Mouse (Mus musculus): ENCODE measurements around the gene Ihh. TPM values are rescaled to one million over a fixed set of nuclear protein-coding genes. Genes with fewer than 3 reads are reported as not detected.

Ihh gene
- polyA plus RNA-seq, 1 experiment from 2014 or later: 0.84 TPM

DNA sequence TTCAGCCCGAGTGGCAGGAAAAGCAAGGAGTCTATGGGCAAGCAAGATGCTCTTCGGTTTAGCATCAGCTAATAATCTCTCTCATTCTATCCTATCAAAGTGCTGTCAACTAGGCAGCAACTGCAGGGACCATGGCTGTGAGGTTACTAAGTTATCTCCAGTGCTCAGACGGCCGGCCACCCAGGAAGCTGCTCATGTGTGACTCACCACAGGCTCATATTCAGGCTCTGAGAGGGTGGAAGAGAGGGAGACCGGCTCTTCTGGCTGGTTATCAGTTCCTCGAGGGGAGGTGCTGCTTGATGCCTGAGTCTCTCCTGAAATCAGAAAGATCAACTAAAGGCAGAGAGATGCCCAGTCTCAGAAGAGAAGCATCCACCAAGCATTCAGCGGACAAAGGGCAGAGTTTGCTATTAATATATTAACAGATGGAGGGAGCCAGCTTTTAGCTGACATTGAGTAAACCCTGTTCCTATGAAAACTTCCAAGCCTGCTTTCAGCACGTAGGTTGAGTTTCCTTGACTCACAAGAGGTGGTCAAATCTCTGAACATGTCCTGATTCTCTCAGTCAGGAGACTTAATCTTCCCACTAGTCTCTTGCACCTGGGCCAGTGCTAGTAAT, 16.6 kb upstream of the Ihh start:
- 42% methylated on average over 8 of the region's 8 CpGs for WGBS
- Histone ChIP-seq H3K4me2 (replicated peaks; ENCODE audit: low read depth, low read length) (no peak overlapping the region), H3K9me3 (ENCODE audit: control insufficient read depth, low read length) (no peaks in the 10 kb centered on the region), H3K4me1 (ENCODE audit: control insufficient read depth, insufficient read depth, low read length) (peaks cover 14% of the 10 kb centered on the region), H3K9ac (ENCODE audit: low read depth, low read length) (no peak overlapping the region), H3K27ac (ENCODE audit: low read depth, low read length) (peak overlapping the region; percentile 6; the same call in 1 of the 2 replicates), H3K4me3 (ENCODE audit: low read length) (no peak overlapping the region), H3K36me3 (ENCODE audit: control insufficient read depth, insufficient read depth, low read length) (no peaks in the 10 kb centered on the region), H3K27me3 (ENCODE audit: control insufficient read depth, insufficient read depth, low read length) (no peaks in the 10 kb centered on the region)
- ATAC-seq (ENCODE audit: low FRiP score, low TSS enrichment): no peak

DNA sequence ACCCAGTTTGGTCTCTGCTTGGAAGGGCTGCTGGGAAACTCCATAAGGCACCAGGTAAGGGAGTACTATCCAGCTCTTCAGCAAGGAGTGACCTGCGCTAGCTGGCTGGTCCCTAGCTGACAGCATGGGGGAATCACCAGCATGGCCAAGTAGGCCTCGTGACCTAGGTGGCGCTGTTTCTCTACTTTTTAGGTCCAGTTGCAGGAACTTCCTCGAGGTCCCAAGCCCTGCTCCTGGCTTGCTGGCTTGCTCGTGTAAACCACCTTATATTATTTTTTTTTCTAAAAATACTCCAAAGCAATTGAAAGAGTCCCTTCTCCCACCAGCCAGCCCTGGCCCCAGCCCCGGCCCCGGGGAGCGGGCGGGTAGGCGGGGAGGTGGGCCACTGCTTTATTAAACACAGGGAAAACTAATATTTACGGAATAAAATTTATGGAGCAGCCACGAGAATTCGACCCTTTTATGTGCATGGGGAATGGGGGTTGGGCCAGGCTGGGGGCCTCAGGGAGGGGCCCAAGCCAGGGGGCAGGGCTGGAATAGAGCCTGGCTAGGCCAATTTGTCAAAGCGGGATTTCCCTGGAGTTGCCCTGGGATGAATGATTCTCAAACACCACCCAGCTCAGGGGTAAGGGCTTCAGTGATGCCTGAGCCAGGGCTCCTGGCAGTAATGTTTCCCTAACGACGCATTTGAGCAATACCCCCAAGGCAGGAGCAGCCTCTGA, 13.2 kb upstream of the Ihh start:
- WGBS: 6% methylated on average over 16 of the region's 16 CpGs
- Histone ChIP-seq H3K9ac (ENCODE audit: low read depth, low read length) (peak overlapping the region; percentile 42), H3K27ac (ENCODE audit: low read depth, low read length) (no peak overlapping the region)

DNA sequence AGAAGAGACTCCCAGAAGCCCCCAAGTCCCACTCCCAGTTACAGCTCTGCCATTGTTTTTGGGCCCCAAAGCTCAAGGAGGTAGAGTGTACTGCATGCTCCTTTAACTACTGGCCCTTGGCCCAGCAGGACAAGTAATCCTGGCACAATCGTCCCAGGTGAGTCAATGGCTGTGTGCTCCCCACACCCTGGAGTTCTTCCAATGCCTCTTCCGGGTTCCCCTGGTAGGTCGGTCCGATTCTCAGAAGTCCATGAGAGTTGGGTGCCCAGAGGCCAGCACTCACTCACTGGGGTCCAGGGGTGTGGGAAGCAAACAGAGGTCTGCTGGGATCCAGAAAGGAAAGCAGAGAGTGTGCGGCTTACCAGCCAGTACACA, 11.4 kb upstream of the Ihh start:
- WGBS: 89% methylated on average over 5 of the region's 5 CpGs
- no peak for ATAC-seq (ENCODE audit: low FRiP score, low TSS enrichment)
- no peak overlapping the region for H3K27ac ChIP-seq (ENCODE audit: low read depth, low read length)

More for the DNA sequence above, 13.2 kb upstream of the Ihh start:
- peak overlapping the region; percentile 60 for H3K4me2 ChIP-seq (replicated peaks; ENCODE audit: low read depth, low read length)
- no peaks in the 10 kb centered on the region for H3K9me3 ChIP-seq (ENCODE audit: control insufficient read depth, low read length)
- peaks cover 14% of the 10 kb centered on the region for H3K4me1 ChIP-seq (ENCODE audit: control insufficient read depth, insufficient read depth, low read length)
- H3K4me3 ChIP-seq (ENCODE audit: low read length): peak overlapping the region; percentile 24
- H3K27me3 ChIP-seq (ENCODE audit: control insufficient read depth, insufficient read depth, low read length): no peaks in the 10 kb centered on the region
- peak; percentile 86 for ATAC-seq (ENCODE audit: low FRiP score, low TSS enrichment)
- no peaks in the 10 kb centered on the region for H3K36me3 ChIP-seq (ENCODE audit: control insufficient read depth, insufficient read depth, low read length)

GRCm38 (mm10) chr1:74962126-74962852, 10.8 kb upstream of the Ihh start:
- Histone ChIP-seq H3K4me3 (ENCODE audit: low read length) (no peak overlapping the region), H3K27me3 (ENCODE audit: control insufficient read depth, insufficient read depth, low read length) (no peaks in the 10 kb centered on the region), H3K4me2 (replicated peaks; ENCODE audit: low read depth, low read length) (no peak overlapping the region), H3K27ac (ENCODE audit: low read depth, low read length) (no peak overlapping the region), H3K36me3 (ENCODE audit: control insufficient read depth, insufficient read depth, low read length) (no peaks in the 10 kb centered on the region), H3K9me3 (ENCODE audit: control insufficient read depth, low read length) (no peaks in the 10 kb centered on the region), H3K9ac (ENCODE audit: low read depth, low read length) (no peak overlapping the region), H3K4me1 (ENCODE audit: control insufficient read depth, insufficient read depth, low read length) (peaks cover 9% of the 10 kb centered on the region)
- 67% methylated on average over 5 of the region's 5 CpGs for WGBS
- ATAC-seq (ENCODE audit: low FRiP score, low TSS enrichment): no peak

More for the DNA sequence above, 11.4 kb upstream of the Ihh start:
- H3K36me3 ChIP-seq (ENCODE audit: control insufficient read depth, insufficient read depth, low read length): no peaks in the 10 kb centered on the region
- no peak overlapping the region for H3K4me3 ChIP-seq (ENCODE audit: low read length)
- no peaks in the 10 kb centered on the region for H3K9me3 ChIP-seq (ENCODE audit: control insufficient read depth, low read length)
- no peaks in the 10 kb centered on the region for H3K27me3 ChIP-seq (ENCODE audit: control insufficient read depth, insufficient read depth, low read length)
- peaks cover 14% of the 10 kb centered on the region for H3K4me1 ChIP-seq (ENCODE audit: control insufficient read depth, insufficient read depth, low read length)
- no peak overlapping the region for H3K9ac ChIP-seq (ENCODE audit: low read depth, low read length)
- no peak overlapping the region for H3K4me2 ChIP-seq (replicated peaks; ENCODE audit: low read depth, low read length)

DNA sequence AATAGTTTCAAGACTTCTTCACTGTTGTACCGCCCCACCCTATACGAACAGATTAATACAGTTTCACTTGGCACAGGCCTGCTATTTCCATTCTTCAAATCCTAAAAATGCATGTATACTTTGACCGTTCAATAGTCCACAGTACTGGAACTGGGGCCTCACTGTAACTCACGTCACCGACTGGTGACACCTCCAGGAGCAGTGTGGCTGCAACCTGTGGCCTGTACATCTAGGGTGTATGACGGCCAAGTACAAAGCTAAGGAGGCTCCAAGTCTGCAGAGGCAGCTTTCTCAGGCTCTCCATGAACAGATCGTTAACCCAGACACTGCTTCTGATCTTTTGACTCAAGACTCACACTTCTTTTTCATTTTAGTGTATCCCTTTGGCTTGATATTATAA, 10.2 kb upstream of the Ihh start:
- peaks cover 8% of the 10 kb centered on the region for H3K4me1 ChIP-seq (ENCODE audit: control insufficient read depth, insufficient read depth, low read length)
- no peak overlapping the region for H3K9ac ChIP-seq (ENCODE audit: low read depth, low read length)
- H3K4me2 ChIP-seq (replicated peaks; ENCODE audit: low read depth, low read length): no peak overlapping the region
- ATAC-seq (ENCODE audit: low FRiP score, low TSS enrichment): no peak
- WGBS: 85% methylated on average over 7 of the region's 7 CpGs
- H3K27me3 ChIP-seq (ENCODE audit: control insufficient read depth, insufficient read depth, low read length): no peaks in the 10 kb centered on the region
- H3K4me3 ChIP-seq (ENCODE audit: low read length): no peak overlapping the region
- H3K27ac ChIP-seq (ENCODE audit: low read depth, low read length): no peak overlapping the region
- H3K36me3 ChIP-seq (ENCODE audit: control insufficient read depth, insufficient read depth, low read length): no peaks in the 10 kb centered on the region
- H3K9me3 ChIP-seq (ENCODE audit: control insufficient read depth, low read length): no peaks in the 10 kb centered on the region

- no peak for ATAC-seq (ENCODE audit: low FRiP score, low TSS enrichment)
- peaks cover 3% of the 10 kb centered on the region; the same call in 1 of the 2 replicates for H3K27me3 ChIP-seq (ENCODE audit: control insufficient read depth, insufficient read depth, low read length)
These were observed 8.6 kb upstream of the Ihh start for GRCm38 (mm10) chr1:74960059-74960458.

GRCm38 (mm10) chr1:74950576-74951490, 639 bp downstream of the Ihh start:
- no peaks in the 10 kb centered on the region for H3K9me3 ChIP-seq (ENCODE audit: control insufficient read depth, low read length)
- no peak for ATAC-seq (ENCODE audit: low FRiP score, low TSS enrichment)
- peak overlapping the region; percentile 65 for H3K4me2 ChIP-seq (replicated peaks; ENCODE audit: low read depth, low read length)
- no peak overlapping the region for H3K27ac ChIP-seq (ENCODE audit: low read depth, low read length)
- H3K36me3 ChIP-seq (ENCODE audit: control insufficient read depth, insufficient read depth, low read length): no peaks in the 10 kb centered on the region
- WGBS: under 1% methylated on average over 66 of the region's 84 CpGs
- H3K4me1 ChIP-seq (ENCODE audit: control insufficient read depth, insufficient read depth, low read length): peaks cover 19% of the 10 kb centered on the region
- H3K9ac ChIP-seq (ENCODE audit: low read depth, low read length): peak overlapping the region; percentile 37
- peak overlapping the region; percentile 42 for H3K4me3 ChIP-seq (ENCODE audit: low read length)
- H3K27me3 ChIP-seq (ENCODE audit: control insufficient read depth, insufficient read depth, low read length): peaks cover 92% of the 10 kb centered on the region

More at GRCm38 (mm10) chr1:74960059-74960458, 8.6 kb upstream of the Ihh start:
- Histone ChIP-seq H3K4me1 (ENCODE audit: control insufficient read depth, insufficient read depth, low read length) (peaks cover 5% of the 10 kb centered on the region), H3K9ac (ENCODE audit: low read depth, low read length) (no peak overlapping the region), H3K4me2 (replicated peaks; ENCODE audit: low read depth, low read length) (no peak overlapping the region), H3K27ac (ENCODE audit: low read depth, low read length) (no peak overlapping the region), H3K9me3 (ENCODE audit: control insufficient read depth, low read length) (no peaks in the 10 kb centered on the region), H3K4me3 (ENCODE audit: low read length) (no peak overlapping the region), H3K36me3 (ENCODE audit: control insufficient read depth, insufficient read depth, low read length) (no peaks in the 10 kb centered on the region)
- WGBS: 93% methylated on average over 7 of the region's 7 CpGs

DNA sequence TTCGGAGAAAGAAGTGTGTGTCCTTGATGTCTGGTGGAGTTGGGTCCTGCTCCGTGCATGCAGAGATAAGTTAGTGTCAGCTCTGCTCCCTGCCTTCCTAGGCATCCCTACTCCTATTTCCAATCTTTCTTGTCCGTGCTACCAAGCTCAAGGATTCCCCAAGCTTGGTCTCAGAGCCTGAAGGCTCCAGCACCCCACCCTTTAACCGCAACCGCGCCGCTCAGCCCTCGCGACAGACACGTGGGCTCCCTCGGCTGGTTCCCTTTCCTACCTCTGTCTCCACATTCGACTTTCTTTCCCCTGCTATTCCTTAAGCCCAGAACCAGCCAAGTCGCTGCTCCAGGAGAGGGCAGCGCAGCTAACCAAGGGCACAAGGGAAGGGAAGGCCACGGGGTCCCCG, 1.4 kb downstream of the Ihh start:
- peak overlapping the region; percentile 65 for H3K4me2 ChIP-seq (replicated peaks; ENCODE audit: low read depth, low read length)
- no peaks in the 10 kb centered on the region for H3K9me3 ChIP-seq (ENCODE audit: control insufficient read depth, low read length)
- H3K4me1 ChIP-seq (ENCODE audit: control insufficient read depth, insufficient read depth, low read length): peaks cover 19% of the 10 kb centered on the region
- WGBS: 2% methylated on average over 16 of the region's 16 CpGs
- H3K36me3 ChIP-seq (ENCODE audit: control insufficient read depth, insufficient read depth, low read length): no peaks in the 10 kb centered on the region
- no peak overlapping the region for H3K27ac ChIP-seq (ENCODE audit: low read depth, low read length)
- no peak for ATAC-seq (ENCODE audit: low FRiP score, low TSS enrichment)
- no peak overlapping the region for H3K9ac ChIP-seq (ENCODE audit: low read depth, low read length)
- peak overlapping the region; percentile 42; the same call in 1 of the 2 replicates for H3K4me3 ChIP-seq (ENCODE audit: low read length)
- H3K27me3 ChIP-seq (ENCODE audit: control insufficient read depth, insufficient read depth, low read length): peaks cover 97% of the 10 kb centered on the region
